Mouse (Mus musculus): ENCODE measurements around the gene Rabl2. TPM values are rescaled to one million over a fixed set of nuclear protein-coding genes. Genes with fewer than 3 reads are reported as not detected.

Gene Rabl2
- polyA plus RNA-seq (2017; shearing (Covaris generic)) = 1 to 10 TPM; 1.1 to 2.5 TPM

GRCm38 (mm10) chr15:89591723-89592455 is at the start of gene Rabl2:
Rabl2 (minus strand) TSS chr15:89591923.

DNA sequence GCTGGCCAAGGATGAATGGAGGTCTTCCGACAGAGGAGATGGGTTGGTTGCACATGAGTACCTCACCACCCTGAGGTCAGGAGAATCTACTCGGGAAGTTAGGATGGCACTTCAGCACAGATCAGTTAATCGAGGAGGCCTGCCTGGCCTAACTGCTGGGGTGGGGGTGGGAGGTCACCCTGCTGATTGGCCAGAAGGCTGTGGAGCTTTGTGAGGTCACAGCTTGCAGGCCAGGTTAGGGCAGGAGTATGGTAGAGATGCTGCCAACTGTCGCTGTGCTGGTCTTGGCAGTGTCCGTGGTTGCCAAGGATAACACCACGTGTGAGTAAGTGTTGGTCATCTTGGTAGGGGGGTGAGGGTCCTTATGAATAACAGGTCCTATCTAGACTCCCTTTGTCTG is 23.6 kb downstream of the Rabl2 start, which contains the start of gene Acr:
Gene Acr (plus strand): TSS at position 213 of the 400 bp plus-strand sequence.

Other genes starting within 250 kb of the Rabl2 start
- 10 to 100 TPM; 57.0 to 69.5 TPM for gene Lmf2, start 236.3 kb downstream of the Rabl2 start, polyA plus RNA-seq (2017; shearing (Covaris generic))
- gene Ncaph2, start 236.2 kb downstream of the Rabl2 start, polyA plus RNA-seq (2017; shearing (Covaris generic)) = 100 to 1,000 TPM; 139 to 146 TPM
- gene Sco2, start 218.1 kb downstream of the Rabl2 start, polyA plus RNA-seq (2017; shearing (Covaris generic)) = 10 to 100 TPM in 1 of 2 experiments, 1 to 10 TPM in 1; 7.7 to 19.2 TPM
- 1 to 10 TPM; 1.5 to 1.8 TPM for gene Tymp, start 214.9 kb downstream of the Rabl2 start, polyA plus RNA-seq (2017; shearing (Covaris generic))
- gene Odf3b, start 212.6 kb downstream of the Rabl2 start, polyA plus RNA-seq (2017; shearing (Covaris generic)) = 1 to 10 TPM in 1 of 2 experiments, under 1 TPM in 1; 0.71 to 1.4 TPM
- under 1 TPM; 0.13 to 0.83 TPM for gene Klhdc7b, start 207.0 kb downstream of the Rabl2 start, polyA plus RNA-seq (2017; shearing (Covaris generic))
- under 1 TPM in 1 of 2 experiments, not detected in 1; 0.62 TPM for gene Syce3, start 181.4 kb downstream of the Rabl2 start, polyA plus RNA-seq (2017; shearing (Covaris generic))
- gene Cpt1b, start 166.1 kb downstream of the Rabl2 start, polyA plus RNA-seq (2017; shearing (Covaris generic)) = 1 to 10 TPM in 1 of 2 experiments, under 1 TPM in 1; 0.64 to 1.6 TPM
- 1 to 10 TPM; 3.3 to 6.9 TPM for gene C730034F03Rik, start 162.3 kb downstream of the Rabl2 start, polyA plus RNA-seq (2017; shearing (Covaris generic))
- not detected for gene Gm44502, start 162.2 kb downstream of the Rabl2 start, polyA plus RNA-seq (2017; shearing (Covaris generic))
- gene Chkb, start 162.0 kb downstream of the Rabl2 start, polyA plus RNA-seq (2017; shearing (Covaris generic)) = 100 to 1,000 TPM; 103 to 119 TPM
- under 1 TPM; 0.27 to 0.86 TPM for gene Mapk8ip2, start 138.0 kb downstream of the Rabl2 start, polyA plus RNA-seq (2017; shearing (Covaris generic))
- gene Arsa, start 114.5 kb downstream of the Rabl2 start, polyA plus RNA-seq (2017; shearing (Covaris generic)) = 10 to 100 TPM; 19.2 to 22.1 TPM
- gene Shank3, start 92.3 kb downstream of the Rabl2 start, polyA plus RNA-seq (2017; shearing (Covaris generic)) = under 1 TPM; 0.06 to 0.13 TPM
- gene Acr, start 23.6 kb downstream of the Rabl2 start, polyA plus RNA-seq (2017; shearing (Covaris generic)) = not detected
- not detected for gene Syt10, start 249.9 kb upstream of the Rabl2 start, polyA plus RNA-seq (2017; shearing (Covaris generic))

All from inflammation-experienced regulatory T-cells (primary cell).